Mouse (Mus musculus) liver, adult 2 months (tissue): ENCODE data around the gene Tor2a.

Source experiments
- CTCF ChIP-seq: fragments of 200-500 bp; IDR thresholded peaks from 2 replicates; pipeline ENCODE4 v1.5.1; 2011; ENCODE audit warnings: low read depth, low read length, control low read depth
- POLR2A ChIP-seq: fragments of 200-500 bp; IDR thresholded peaks from 2 replicates; pipeline ENCODE4 v1.6.1; 2011; ENCODE audit warnings: low read length, control low read depth; ENCODE audit not compliant: insufficient read depth; ENCODE audit errors: extremely low read depth

GRCm38 (mm10) chr2:32769327-32770085 lies 12.5 kb downstream of the Tor2a start:
- no peak for TF ChIP-seq CTCF
- TF ChIP-seq POLR2A = no peak
